Mouse (Mus musculus) adrenal gland, postnatal 36 days (tissue): ENCODE data around the gene Sox5. TPM values are rescaled to one million over a fixed set of nuclear protein-coding genes. Genes with fewer than 3 reads are reported as not detected.

Experiments used
- DNase-seq, 2 experiments: peaks; one replicate each; pipeline ENCODE4 v3.0.0; 2021; ENCODE audit warnings: mixed read lengths in 1 of 2
- total RNA-seq, 2 experiments: library from RNA; stranded (reverse); gene quantifications; 2 replicates each; pipeline ENCODE4 v1.2.3; 2021

Gene Sox5
- total RNA-seq, 2 experiments from 2014 or later, result 9.5 to 29.2 TPM

DNA sequence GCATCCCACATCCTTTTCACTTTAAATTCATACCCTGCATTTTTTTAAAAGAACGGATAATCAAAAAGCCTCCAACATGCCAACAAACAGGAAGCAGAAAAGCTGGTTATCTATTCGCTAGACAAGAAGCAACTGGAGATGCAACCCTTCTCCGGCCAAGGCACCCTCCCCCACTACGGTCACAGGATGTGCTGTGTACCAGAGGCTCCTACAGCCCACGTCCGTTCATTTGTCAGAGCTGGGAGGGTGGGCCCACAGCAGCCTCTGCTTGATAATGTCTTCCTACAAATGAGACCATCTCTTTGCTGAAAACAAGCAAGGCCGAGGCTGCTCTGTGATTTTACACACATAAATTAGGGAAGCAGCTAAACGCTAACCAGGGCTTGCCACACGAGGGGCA is 69.9 kb downstream of the Sox5 start:
- peak in 1 of 2 experiments; percentile 33 for DNase-seq

DNA sequence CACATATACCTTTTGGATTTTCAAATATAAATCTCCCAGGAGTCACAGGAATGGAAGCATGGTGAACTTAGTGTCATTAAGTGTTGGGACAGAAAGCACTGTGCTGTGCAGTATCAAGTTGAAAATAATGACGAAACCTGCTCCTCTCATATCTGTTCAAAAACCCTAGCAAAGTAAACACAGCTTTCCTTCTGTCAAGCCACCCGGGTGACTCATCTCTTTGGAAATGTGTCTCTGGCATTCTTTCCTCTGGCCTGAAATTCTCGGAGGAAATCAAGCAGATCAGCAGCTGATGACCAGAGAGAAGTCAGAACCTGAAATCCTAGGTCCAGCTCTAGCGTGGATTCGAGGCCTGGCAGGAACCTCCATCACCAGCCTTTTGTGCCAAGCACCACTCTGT is 71.0 kb downstream of the Sox5 start:
- peak; percentile 62 to 68 for DNase-seq

DNA sequence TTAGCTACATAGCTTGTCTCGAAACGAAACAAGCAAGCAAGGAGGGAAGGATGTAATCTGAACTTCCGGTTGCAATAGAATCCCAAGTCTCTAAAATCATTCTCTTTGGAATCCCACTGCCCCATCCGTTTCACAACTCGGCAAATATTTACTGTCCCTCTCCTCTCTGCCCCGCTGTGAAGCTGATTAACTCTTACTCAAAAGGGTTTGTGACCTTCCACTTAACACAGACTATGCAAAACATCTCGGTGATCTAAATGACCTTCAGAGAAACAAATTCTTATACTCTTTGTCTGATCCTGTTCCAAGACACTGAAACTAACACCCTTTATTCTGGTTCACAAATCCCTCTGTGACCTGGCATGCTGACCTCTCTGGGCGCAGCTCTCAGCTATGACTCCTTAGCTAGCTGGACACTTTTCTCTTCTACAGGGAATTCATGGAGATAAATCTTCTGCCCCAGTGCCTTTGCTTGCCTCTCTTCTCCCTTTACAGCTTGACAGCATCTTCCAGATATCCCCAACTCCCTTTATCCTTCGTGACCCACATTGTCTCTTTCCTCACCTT is 72.1 kb downstream of the Sox5 start:
- DNase-seq, result peak; percentile 28 to 61

DNA sequence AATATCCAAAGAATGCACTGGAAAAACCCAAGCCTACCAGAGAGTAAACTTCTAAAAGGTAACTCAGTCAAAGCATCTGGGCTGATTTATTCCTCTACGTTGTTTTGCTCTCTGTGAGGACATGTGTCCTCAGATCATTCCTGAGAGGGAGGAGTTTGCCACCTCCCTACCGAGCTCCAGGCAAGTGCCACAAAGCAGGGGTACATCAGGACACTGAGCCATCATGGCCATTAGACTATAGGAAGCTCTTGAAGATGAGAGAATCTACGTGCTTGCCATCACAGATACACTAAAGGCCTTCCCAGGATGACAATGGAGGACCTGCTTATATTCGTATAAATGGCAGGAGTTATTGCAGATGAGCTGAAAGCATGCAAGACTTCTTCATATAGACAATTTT is 73.4 kb downstream of the Sox5 start:
- DNase-seq, result no peak

DNA sequence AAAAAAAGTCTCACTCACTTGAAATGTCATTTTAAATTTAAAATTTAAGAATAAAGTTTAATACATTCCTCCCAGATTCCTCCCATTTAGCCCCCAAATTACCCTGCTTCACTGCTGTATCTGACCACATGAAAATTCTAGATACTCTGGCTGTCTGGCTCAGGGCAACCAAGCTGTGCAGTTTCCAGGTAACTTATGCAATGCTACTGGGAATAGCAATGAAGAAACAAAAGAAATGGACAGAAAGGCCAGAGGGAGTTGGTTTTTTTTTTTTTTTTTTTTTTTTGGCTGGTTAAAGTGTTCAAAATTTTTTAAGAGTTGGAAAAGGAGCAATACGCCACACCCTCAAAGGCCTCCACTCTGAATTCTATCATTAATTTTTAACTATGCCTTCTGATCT is 73.8 kb downstream of the Sox5 start:
- DNase-seq, result no peak

DNA sequence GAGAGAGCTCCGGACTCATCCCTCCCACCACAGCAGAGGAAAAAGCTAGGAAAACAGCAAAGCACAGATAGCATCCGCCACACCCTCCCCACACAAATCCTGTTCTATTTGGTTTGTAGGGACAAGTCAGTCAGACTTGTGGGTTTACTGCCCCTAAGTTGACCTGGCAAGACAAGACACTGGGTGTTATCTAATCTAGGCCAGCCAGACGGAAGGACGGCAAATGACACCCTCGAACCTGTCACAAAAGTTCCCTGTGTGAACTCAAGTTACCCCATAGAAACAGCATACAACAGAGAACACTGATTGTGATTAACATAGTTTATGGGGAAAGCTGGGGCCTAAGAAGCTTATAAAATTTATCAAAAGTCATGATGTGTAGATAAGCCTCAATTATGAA is 76.8 kb downstream of the Sox5 start:
- DNase-seq, result no peak

DNA sequence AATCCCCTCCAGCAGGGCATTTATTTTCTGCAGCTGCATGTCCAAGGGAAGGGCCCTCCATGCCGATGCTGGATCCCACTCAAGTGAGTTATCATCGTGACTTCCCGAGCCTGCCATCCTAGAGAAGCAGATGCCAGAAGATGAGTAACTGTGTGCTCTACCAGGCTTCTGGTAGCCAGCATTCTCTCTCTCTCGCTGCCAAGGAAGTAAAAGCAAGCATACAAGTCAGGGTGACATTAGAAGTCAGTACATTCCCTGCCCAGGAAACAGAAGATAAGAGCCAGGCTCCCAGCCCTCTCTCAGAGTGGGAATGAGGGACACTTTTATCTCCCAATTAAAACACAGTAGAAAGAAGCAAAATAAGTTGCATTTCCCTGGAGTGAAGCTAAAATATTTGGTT is 86.1 kb downstream of the Sox5 start:
- DNase-seq, result peak in 1 of 2 experiments; percentile 32

DNA sequence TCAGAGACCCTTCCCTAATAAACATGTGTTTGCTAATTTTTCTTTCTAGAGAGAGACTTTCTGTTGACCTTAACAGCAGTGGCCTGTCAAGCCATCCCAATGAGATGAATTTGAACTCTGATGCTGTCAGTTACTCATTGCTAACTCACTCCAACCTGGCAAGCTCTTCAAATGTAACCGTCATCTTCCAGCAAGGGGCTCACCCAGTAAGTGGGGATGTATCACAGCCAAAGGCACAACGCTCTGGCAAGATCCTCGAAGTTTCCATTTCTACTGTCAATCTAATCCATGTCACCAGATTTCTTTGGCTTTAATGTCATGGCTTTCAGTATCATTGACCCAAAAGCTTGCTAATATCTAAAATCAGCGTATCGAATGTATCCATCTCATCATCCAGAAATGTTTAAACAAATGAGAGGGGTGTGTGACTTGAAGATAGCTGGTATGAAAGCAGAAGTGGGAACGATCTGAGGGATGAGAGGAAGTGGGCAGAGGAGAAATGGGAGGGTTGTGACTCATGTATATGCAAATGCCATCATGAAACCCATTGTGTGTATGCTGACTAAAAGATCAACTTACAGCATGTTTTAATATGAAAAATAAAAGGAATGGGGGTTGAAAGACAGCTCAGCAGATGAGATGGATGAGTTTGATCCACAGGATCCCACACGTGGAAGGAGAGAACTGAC is 88.4 kb downstream of the Sox5 start:
- DNase-seq, result peak in 1 of 2 experiments; percentile 6

DNA sequence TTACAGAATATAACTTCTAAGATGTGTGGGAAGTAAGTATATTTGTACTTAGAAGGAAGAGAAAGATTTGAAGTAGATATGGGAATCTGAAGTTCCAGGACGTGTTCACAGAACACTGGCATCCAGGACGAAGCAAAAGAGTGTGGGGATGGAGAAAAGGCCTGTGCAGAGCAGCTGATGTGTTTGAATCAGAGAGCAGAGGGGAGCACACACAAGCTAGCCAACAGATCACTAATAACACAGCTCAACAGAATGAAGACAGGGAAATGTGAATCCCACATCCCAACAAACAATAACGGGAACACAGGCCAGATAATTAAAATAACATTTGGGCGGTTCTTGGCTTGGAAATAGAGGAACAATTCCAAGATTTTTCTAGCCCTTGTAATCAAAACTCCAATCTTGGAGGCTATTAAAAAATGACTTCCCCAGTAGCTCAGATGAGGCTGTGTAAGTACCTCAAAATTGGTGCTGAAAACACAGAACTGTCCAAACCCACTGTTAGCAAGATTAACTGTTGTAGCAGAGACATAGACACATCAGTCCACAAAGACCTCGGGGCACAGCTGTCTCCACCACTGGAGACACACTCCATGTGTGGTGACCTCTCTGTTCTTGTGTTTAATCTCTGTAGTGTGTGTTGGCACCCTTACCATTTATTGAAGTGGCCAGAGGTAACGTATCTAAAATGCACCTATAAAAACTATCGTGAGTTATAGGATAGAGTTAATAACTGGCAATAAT is 90.3 kb downstream of the Sox5 start:
- no peak for DNase-seq

DNA sequence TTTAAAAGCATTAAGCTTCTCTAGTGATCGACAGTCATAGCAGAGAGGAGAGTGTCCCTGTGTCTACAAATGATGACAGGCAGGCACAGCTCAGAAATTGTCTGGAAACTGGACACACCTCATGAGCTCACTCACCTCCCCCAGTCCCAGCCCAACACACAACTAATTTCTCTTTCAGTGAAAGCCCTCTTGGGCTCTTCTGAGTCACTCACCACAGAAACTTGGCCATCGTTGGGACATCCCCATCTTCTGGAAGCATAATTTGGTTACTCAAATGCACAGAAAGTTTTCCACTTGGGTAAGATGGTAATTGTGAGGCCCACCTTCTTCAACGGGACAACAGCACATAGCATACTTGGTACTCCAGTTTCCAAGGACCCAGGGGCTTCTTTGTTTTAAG is 92.7 kb downstream of the Sox5 start:
- no peak for DNase-seq

DNA sequence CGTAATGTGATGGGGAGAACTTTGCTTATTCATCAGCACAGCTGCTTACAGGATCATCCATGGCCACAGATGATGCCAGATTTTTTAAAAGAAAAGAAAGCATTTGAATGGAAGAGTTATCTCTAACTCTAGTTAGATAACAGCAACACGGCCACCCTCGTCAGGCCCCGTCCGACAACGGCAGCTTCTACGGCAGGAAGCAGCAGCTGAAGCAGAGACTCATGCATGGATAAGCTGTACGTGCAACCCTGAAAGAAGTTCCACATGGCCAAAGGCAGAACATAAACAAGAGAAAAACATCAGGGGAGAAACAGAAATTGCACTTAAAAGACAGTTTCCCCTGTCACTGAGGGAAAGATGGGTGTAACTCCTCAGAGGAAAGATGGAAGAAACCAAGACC is 94.1 kb downstream of the Sox5 start:
- no peak for DNase-seq

DNA sequence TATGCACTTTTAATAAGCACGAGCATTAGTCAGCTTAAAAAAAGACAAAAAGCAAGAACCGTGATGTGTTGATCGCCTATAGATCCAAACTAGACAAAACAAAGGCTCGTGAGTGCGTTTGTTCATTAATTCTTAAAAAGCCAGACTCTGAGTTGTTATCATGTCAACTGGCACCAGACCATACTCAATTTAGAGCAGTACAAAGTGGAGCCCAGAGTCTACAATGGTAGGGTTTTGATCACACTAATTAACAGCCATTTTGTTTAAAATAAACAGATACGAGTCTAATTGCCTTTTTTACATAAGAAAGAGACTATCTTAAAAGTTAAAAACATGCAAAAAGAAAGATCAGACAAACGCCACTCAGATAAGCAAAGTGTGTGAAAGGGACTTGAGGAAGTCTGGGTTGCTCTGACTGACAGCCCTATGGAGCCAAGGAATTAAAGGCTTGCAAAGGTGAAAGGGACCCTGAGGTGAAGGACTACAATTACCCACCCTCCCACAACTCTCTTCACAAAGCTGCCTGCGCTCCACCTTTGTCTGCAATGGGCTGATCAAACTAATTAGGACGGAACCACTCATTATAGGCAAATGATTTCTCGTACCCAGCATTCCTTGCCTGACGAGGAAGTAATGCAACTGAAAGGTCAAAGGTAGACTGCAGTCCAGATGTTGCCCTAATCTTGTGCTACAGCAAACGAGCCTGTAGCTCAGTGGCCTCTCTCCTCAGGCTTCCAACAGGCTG is 100.6 kb downstream of the Sox5 start:
- DNase-seq, result no peak

DNA sequence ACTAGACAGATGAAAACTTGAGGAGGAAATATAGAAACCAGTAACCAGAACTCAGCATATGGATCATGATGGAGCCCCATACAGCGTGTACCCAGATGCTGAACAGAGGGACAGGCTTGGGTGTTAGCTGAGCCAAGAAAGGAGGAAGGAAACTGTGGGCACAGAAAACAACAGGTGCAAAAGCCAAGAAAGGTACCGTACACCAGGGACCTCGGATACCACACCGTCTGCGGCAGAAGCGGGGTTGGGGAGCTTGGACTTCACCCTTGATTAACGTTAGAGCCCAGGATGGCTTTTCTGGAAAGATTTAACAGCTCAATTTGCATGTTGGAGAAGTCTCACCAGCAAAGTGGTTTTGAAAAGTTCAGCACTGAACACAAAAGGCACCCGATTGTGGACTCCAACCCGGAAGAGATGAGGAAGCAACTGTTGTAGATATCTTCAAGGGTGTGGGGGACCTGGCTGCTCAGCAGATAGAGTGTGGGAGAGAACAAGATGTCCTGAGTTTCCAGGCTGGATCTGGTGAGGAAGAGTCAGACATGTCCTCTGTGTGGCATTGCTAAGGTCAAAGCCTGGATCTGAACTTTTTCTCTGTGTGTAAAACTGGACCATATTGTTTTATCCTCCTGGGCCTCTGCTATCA is 104.2 kb downstream of the Sox5 start:
- DNase-seq, result no peak

DNA sequence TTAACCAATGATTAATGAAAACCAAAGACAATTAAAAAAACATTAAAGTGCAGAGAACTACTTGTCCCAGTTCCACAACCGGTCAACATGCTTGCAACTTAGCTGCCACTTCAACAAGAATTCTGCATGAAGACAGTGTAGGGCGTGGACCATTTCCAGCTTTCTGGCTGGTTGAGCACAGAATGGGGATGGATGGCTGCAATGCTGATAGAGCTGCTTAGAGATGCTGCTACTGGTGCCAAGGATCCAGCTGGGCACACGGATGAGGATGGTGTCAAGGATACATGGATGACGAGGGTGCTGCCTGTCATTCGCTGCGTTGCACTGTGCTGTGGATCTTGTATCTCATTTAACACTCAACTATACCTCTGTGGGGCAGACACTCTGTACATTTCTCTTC is 106.7 kb downstream of the Sox5 start:
- no peak for DNase-seq

DNA sequence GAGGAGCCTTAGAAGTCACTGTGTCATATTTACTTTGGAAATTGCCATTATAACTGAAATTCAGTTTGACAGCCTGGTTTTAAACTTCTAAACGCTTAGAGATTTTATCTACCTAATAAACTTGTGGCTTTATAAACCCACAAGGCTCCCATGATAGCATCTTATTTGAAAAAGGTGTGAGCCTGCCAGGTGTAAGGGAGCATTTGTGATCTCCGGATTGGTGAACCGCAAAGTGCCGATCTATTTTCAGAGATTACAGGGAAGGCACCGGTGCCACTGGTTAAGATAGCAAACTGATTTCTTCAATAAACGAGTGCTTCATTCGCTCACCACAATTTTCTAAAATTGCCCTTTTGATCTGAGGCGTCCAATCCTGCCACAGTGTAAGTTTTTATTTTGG is 107.9 kb downstream of the Sox5 start:
- no peak for DNase-seq

DNA sequence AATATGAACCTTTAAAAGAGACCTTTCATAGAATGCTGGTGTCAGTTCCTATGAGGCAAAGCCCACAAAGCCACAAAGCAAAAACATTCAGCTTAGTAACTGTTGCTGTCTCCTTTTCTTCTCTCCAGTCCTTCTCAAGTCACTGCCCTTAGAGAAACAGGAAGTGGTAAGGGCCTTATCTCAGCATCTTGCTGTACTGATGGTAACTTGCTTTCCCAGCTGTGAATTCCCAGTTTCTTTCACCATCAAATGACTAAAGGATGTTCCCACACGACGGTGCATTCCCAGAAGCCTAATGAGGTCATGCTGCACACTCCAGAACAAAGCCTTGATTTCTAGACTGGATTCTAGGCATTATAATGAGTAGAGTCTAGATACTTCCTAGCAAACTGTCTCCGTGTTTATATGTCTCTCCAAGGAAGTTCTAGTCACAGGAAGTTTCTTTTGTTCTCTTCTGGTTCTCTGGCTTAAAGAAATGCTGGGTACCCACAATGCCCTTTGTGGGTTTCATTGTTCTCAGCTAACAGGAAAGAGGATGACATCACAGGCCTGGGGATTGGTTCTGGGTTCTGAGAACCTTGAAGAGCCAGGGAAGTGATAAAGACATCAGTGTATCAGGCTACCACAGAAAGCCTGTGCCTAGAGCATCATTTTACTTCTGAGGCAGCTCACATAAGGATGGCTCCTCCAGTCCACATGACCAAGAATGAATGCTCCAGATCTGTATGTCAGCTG is 111.2 kb downstream of the Sox5 start:
- DNase-seq, result no peak

DNA sequence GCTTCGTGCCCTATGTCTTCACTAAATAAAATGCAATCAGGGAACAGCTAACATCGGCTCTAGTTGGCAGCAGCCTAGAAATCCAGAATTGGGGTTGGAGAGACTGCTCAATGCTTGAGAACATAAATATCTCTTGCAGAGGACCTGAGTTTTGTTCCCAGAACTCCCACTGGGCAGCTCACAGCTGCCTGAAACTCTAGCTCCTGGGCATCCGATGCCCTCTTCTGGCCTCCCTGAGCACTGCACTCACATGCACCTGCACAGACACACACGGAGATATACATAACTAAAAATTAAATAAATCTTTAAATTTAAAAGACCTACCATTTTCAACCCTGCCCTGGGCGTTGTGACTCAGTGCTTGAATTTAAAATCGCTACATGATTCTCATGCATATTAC is 115.2 kb downstream of the Sox5 start:
- DNase-seq, result no peak

DNA sequence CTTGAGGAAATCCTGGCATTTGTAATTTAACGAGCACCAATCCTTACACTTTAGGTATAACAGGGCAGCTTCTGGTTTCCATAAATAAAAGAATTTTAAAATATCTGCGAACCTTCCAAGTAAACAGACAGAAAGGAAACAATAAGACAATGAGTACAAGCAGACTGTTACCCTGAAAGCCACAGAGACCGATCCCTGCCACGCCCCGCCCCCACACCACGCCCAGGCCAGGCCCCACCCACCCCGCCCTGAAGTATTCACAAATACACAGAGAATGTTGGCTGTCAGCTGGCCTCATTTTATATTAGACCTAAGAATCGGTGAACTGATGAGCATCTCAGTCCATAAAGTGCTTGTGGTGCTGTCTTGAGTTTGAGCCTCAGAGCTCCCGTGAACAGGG is 117.0 kb downstream of the Sox5 start:
- no peak for DNase-seq

DNA sequence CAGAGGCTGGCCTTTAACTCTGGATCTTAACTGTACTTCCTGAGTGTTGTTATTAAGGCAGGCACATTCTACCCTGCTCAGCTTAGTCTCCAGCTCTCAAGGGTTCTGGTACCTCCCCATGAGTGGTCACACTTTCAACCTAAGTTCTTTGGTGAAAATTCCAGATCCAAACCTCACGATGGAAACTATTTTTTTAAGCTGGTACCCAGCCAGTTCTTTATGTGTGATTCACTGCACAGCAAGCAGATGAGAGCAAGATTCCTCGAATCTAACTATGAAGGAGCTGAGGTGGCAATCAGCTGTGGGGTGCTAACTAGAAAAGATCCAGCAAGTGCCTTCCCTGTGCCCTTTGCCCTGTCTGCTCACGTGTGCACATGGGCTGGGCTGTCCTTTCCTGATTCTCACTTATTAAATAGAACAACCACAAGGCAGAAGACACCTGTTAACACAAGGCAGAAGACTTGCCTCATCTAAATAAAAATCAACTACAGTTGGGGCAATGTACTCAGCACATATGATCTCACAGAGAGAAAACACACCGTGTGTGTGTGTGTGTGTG is 118.2 kb downstream of the Sox5 start:
- DNase-seq, result no peak

DNA sequence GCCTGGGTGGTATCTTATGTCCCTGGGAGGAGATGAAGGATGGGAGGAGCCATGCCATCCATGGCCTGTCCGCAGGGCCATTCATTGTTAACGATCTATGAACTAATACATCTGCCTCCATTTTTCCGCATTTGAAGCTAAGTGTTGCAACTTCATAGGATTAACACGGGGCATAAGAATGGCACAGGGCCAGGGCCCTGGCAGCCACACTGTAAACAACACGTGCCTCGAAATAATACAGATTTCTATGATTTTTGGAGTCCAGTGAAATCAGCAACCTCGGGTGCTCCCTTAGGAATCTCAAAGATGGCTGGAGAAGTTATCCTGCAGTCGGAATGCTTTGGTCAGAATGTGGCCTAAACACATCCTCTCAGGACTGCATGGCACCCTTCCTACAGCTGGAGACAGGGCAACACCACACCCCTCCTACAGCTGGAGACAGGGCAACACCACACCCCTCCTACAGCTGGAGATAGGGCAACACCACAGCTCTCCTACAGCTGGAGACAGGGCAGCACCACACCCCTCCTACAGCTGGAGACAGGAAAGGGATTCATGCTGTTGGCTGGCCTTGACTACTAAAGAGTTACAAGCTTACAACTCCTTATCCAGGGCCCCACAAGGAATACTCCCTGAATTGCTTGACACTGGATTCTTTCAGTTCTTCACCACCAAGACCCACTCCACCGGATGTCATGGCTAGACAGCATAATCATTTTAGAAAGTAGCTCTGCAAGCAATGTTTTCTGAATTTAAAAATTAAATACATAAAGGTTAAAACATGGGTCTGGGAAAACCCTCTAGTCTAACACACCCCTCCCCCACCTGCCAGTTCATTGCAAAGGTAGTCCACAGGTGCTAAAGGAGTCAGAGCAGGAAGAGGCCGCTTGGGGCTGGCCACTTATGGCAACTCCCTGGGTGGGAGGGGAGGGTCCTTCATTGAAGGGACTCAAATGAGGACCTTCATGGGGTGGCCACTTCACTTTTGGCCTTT is 122.4 kb downstream of the Sox5 start:
- DNase-seq, result no peak
